Mouse (Mus musculus) small intestine, adult 2 months (tissue): ENCODE results near the gene Dot1l.

ENCODE experiments used
- CTCF ChIP-seq: fragments of 200-500 bp; IDR thresholded peaks from 2 replicates; pipeline ENCODE4 v1.5.1; 2012; ENCODE audit warnings: low read depth, mild to moderate bottlenecking, control low read depth, inconsistent platforms, low read length, moderate library complexity, mixed read lengths; ENCODE audit not compliant: insufficient replicate concordance, insufficient read length; ENCODE audit errors: extremely low read depth
- POLR2A ChIP-seq: fragments of 200-500 bp; IDR thresholded peaks from 2 replicates; pipeline ENCODE4 v1.6.1; 2012; ENCODE audit warnings: low read depth, mild to moderate bottlenecking, control low read depth, inconsistent platforms, low read length, moderate library complexity

DNA sequence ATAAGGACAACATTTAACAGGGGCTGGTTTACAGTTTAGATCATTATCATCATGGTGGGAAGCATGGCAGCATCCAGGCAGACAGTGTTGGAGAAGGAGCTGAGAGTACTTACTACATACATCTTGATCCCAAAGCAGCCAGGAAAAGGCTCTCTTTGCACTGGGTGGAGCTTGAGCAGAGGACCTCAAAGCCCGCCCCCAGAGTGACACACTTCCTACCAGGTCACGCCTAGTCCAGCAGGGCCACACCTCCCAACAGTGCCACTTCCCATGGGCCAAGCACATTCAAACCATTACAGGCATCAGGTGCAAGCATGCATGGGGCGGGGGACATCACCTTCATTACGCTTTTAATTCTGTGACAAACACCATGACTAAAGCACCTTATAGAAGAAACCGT, 10.7 kb upstream of the Dot1l start:
- TF ChIP-seq CTCF (no peak), POLR2A (no peak)
